Mouse (Mus musculus): ENCODE measurements around the gene Ccl28. TPM values are rescaled to one million over a fixed set of nuclear protein-coding genes. Genes with fewer than 3 reads are reported as not detected.
"Not testable (repeated sequence)": the region's sequence is repeated elsewhere in the genome, so short reads cannot be mapped to it uniquely, and the experiment has no call there.

Ccl28 gene
- total RNA-seq, 1 experiment from 2014 or later: 0.46 TPM

DNA sequence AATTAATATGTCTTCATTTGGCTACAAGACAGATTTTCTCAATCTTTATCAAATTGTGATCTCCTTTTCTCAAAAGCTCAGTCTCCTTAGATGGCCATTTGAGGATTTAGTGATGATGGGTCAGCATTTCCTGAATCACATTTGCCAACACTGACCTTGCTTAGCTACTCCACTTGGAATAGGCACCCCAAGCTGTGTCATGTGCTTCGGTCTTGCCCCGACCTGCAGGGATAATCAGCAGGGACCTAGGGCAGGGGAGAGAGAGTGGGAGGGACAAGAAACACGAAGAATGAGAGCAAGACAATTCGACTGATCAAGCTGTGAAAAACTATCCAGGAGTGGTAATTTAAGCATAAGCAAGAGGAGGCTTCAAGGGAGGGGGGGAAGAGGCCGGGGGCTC lies 21.1 kb downstream of the Ccl28 start:
- ATAC-seq (replicated peaks; ENCODE audit: low read depth, poor library complexity, severe bottlenecking): no peak

DNA sequence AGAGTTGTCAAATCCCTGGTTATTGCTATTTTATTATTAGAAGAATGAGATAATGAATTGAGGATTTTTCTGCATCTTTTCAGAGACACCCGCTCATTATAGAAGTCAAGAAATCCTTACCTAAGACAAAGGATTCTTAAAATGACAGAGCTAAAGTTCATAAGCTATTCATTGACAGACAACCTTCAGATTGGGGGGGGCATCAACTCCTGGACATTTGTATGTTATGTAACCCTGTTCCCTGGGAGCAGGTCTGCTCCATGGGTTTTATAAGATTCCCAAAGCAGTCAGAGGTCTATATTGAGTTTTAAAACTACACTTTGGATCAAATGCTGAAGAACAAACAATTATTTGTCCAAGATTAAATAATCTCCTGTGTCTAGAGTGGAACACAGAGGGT lies 22.9 kb downstream of the Ccl28 start:
- ATAC-seq (replicated peaks; ENCODE audit: low read depth, poor library complexity, severe bottlenecking): no peak

DNA sequence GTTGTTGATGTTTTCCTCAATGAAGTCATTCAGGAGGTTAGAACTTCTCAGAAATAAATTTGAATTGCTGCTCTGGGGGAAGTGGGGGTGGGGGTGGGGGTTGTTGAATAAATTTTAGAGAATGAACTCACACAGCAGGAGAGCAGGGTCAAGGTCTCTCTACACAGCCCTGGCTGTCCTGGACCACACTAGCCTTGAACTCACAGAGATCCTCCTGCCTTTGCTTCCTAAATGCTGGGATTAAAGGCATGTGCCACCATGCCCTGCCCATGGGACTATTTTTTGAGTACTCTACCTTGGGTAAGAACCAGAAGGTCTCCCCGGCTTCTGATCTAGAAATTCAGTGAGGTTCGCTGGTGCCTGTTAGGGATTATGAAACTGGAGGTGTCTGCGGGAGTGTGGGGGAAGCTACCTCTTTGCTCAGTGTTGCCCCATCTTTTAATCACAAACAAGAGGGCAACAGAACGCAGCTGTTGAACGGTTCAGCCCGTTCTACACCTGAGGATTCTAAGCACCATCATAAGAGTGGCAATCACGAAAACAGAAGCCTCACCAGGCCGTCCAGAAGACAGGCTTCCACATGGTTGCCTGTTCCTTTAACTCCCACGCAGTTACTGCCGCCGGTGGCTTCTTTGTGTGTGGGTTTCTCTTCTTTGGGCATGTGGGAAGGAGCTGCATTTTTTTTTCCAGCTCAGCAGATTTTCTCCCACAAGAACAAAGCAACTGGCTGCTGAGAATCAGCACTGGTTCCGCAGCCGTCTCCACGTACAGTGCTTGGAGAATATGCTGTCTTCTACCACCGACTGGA lies 25.5 kb downstream of the Ccl28 start:
- no peak for ATAC-seq (replicated peaks; ENCODE audit: low read depth, poor library complexity, severe bottlenecking)

DNA sequence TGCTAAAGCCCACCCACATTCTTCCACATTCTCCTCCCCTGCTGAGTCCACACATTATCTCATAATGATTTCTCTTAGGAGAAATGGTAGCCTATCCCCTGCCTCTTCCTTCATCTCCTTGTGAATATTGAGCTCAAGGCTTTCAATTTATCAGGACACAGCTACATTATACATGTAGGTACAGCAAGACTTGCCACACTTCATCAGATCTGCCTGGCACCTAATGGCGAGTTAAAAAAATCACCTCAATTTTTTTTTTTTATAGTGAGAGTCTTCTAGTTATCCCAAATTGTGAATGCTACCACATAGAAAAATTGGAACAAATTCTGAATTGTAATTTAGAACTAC lies 26.1 kb downstream of the Ccl28 start:
- ATAC-seq (replicated peaks; ENCODE audit: low read depth, poor library complexity, severe bottlenecking): no peak

DNA sequence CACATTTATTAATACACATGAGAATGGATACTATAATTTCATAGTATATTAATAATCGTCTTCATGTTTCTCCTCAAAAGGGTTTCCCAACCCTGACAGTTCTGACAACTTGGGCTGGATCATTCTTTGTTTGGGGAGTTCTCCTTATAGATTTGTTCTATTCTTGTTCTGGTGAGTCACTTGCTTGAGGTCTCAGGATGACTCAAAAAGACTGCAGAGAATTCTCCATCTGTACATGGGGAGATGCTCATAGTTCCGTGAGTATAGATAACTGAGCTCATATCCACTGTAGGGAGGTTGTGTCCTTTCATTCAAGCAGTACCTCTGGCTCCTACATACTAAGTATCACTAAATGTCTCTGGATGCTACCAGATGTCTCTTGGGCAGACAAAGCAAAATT lies 31.1 kb downstream of the Ccl28 start:
- no peak for ATAC-seq (replicated peaks; ENCODE audit: low read depth, poor library complexity, severe bottlenecking)

DNA sequence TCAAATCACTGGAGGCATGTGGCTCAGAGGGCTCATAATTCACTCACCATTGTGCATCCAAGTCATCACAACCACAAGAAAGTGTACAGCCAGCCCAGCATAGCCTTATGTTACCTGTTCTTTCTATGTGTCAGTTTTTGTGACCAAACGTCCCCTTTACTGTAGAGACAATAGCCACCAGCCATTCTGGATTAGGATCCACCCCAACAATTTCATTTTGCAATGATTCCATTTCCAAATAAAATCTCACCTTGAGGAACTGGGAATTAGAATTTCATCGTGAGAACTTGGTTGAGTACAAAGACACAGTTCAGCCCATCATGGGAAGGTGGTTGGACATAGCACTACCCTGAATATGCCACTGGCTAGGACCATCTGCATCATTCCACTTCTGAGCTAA lies 32.6 kb downstream of the Ccl28 start:
- no peak for ATAC-seq (replicated peaks; ENCODE audit: low read depth, poor library complexity, severe bottlenecking)

DNA sequence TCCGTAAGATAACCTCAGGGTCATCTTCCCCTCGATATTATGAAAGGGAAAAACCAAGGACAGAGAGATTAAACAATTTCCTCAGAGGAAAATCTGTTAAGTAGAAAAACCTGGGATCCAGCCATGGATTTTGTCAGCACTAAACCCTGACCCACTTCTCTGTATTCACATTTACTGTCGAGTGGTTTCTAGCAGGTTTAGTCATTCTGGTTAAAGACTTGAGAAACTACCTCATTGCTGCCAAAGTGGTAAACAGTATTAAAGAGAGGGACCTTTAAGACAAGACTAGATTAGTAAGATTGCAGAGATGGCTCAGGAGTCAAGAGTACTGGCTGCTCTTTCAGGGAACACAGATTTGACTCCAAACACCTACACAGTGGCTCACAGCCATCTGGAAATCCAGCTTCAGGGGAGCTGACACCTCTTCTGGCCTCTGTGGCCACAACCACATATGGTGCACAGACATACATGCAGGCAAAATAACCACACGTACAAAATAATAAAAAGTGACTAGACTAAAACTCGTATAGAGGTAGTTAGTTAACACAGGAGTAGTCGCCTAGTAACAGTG lies 33.3 kb downstream of the Ccl28 start:
- no peak for ATAC-seq (replicated peaks; ENCODE audit: low read depth, poor library complexity, severe bottlenecking)

DNA sequence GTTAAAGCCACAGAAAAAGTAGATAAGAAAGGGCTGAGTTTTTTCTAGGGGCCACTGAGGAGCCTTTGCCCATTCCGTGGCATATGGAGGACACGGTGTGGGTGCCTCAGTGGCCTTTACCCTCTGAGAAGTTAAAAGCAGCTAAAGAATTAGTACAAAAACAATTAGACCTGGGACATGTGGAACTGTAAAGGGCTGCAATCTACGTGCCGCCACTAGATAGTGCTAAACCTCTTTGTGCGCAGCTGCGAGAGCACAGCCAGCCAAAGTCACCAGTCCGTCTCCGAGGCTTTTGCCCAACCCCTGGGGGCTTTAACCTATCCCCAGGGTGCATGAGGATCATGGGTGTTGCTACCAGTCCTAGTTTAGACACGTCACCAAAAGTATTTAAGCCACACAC lies 37.8 kb downstream of the Ccl28 start:
- not testable (repeated sequence) for ATAC-seq (replicated peaks; ENCODE audit: low read depth, poor library complexity, severe bottlenecking)

DNA sequence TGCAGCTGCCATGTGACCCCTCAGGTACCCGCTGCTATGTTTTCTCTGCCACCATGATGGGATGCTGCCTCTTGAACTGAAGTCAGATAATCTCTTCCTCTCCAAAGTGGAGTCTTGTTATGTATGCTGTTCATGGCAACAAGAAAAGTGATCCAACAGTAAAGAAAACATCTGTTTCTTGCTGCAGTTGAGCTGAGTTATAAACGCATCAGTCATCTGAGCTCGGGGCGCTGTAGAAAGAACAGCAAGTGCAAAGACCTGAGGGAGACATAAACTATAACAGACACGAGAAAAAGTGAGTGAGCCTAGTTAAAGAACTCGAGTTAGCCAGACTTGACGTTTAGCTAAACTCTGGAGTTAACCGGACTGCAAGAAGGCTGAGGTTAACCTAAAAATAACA lies 55.2 kb downstream of the Ccl28 start:
- no peak for ATAC-seq (replicated peaks; ENCODE audit: low read depth, poor library complexity, severe bottlenecking)

DNA sequence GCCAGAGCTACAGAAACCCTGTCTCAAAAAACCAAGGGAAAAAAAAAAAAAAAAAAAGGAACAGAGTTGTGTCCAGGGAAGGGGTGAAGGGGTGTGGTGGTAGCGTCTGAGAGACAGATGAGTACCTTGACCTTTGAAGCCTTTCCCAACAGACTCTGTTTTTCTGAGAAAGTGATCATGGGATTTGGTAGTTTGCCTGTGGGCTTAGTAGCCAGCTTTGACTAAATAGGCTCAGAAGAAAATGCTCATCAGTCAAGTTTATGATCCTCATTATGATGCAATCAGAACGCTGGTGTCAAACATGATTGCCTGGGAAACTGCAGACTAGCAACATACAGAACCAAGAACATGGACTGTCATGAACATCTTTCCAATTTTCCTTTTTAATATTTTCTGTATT lies 56.1 kb downstream of the Ccl28 start:
- no peak for ATAC-seq (replicated peaks; ENCODE audit: low read depth, poor library complexity, severe bottlenecking)

DNA sequence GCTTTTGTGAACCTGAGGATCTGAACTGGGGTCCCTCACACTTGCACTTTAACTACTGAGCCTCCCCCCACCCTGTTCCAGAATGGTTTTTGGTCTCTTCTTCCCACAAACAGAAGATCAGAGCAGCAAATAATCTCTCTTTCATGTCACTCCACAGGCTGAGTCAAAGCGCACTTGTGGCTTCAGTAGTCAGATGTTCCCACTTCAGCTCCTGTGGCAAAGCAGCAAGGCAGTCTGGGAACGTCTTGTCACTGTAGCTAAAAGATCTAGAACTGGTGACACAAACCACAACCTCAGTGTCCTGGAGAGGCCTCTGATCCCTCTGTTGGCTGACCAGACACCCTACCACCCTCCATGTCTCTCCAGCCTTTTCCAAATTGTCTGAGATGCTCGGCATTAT lies 57.5 kb downstream of the Ccl28 start:
- ATAC-seq (replicated peaks; ENCODE audit: low read depth, poor library complexity, severe bottlenecking): no peak

DNA sequence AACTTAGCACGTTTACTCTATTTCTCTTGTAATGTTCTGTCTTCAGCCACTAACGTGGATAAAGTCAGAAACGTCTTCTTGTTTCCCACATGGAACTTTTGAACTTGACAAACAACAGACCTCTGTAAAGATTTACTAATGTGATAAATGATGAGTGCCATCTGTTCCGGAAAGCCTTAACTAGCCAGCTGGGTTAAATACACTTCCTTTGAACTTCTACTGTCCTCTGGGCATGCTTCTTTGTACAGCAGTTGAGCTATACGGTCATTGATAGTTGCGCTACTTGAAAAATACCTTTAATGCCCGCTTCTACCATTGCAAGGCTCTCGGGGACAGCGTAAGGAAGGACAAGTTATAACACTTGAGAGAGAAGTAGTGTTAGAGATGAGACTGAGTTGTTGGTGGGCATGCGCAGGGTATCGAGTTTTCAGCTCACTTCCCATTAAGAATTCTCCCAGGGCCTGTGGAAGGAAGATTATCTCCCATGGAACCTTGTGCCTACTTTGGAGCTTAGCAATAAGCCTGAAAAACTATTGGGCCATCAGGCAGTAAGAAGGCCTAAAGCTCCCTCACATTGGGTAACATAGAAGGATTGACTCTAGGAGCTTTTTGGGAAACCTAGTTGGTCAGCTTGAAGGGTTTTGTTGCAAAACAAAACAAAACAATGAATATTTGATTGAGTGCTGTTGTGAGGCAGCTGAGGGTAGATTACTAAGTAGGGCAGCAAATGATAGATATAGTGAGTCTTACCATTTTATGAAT lies 61.0 kb downstream of the Ccl28 start:
- ATAC-seq (replicated peaks; ENCODE audit: low read depth, poor library complexity, severe bottlenecking): no peak

DNA sequence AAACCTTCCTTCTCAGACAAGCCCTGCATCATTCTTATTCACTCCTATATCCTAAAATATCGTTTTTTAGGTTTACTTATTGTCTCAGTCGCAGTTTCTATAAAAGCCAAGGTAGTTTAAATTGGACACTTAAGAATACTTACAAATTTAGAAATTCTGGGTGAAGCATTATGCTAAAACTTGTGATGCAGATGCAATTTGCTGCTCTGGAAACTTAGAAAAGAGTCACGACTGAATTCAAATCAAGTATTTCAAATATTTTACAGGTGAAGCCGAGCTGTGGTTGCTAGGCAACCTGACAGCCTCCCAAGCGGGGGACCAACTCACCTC lies 66.1 kb downstream of the Ccl28 start:
- ATAC-seq (replicated peaks; ENCODE audit: low read depth, poor library complexity, severe bottlenecking): no peak

DNA sequence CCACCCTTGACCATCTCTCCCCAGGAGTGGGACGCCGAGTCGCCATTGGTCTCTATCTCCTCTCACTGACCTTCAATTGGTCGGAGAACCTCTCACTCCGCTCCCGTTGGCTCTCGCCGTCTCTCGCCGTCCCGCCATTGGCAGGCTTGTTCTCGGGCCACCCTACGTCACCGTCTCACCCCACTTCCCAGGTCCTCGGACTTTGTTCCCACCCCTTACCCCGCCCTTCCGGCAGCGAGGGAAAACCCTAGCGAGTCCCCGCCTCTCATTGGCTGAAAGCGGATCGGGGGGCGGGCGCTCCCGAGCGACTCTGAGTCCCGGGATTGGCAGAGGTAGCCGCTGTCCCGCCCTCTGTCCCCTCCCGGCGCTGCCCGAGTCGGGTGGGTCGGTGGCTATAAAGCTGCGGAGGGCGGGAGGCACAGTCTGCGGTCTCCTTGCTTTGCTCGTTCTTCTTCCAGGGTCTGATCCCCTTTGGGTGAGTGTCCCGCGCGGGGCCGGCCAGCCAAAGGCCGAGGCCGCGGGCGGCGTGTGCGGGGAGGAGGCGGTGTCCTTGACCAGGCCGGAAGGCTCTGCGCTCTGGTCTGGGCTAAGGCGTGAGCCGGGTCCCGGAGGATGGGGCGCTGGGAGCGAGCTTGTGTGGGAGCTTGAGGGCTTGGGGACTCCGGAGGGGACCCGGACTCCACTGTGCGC lies 66.6 kb downstream of the Ccl28 start, which contains the start of gene Hmgcs1:
Hmgcs1 (plus strand) TSS at position 341 of the 690 bp plus-strand sequence.
- peak; percentile 98 for ATAC-seq (replicated peaks; ENCODE audit: low read depth, poor library complexity, severe bottlenecking)

DNA sequence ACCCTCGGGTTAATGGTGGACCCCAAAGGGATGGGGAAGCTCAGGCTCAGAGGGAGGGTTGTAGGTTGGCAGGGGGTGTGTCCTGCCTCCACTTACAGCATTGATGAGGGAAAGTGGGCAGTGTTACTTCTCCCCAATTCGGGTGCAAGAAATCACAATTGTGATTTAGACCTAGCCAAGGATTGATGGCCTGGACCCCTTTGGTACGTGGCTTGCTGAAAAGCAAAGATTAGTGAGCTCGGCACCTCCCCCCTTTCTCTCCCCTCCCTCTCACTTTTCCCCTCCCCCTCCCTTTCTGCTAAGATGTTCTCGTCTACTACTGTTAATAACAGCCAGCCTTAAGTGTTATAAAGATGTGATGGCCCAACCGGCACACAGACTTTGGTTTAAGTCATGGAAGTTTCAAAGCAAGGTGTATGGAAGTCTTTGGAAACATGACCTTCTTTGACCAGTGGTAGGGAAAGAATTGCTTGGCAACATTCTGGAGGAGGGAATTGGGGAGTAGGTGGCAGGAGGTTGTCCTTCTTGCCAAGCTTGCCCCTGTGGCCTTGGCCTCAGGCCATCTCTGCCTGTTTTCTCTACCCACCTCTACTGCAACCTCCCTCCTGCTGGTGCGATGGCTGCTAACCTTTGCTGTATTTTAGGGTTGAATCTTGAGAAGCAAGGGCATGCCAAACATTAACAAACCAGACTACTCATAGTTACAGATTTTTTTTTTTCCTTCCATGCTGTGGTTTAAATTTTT lies 67.4 kb downstream of the Ccl28 start:
- peak; percentile 6; the same call in 1 of the 2 replicates for ATAC-seq (replicated peaks; ENCODE audit: low read depth, poor library complexity, severe bottlenecking)

DNA sequence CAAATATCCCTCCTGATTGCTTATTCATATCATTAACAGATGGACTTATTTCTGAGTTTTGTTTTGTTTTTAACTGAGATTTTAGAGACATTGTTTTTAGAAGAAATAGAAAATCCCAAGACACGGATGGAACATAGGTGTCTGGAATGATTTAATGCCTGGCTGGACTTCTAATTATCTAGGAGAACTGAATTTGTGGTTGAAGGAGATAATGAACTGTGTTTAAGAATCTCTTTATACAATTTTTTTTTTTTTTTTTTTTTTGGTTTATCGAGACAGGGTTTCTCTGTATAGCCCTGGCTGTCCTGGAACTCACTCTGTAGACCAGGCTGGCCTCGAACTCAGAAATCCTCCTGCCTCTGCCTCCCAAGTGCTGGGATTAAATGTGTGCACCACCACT lies 68.3 kb downstream of the Ccl28 start:
- not testable (repeated sequence) for ATAC-seq (replicated peaks; ENCODE audit: low read depth, poor library complexity, severe bottlenecking)

DNA sequence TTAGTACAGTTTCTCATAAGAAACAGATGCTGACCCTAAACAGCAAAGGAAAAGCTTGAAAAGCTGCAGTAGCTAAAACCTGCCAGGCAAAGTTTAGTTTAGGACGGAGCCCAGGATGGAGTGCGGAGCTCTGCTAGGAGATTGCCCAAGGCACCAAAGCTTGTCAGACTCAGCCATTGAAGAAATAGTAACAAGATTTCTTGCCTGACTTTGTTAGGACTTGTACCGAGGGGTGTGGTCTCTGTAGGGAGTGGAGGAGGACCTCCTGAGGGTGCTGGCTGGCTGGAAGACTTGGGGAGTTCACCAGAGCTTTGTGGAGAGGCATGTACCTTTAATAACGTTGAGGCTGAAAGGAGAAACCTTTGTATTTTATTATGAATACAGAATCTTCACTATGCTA lies 72.1 kb downstream of the Ccl28 start:
- ATAC-seq (replicated peaks; ENCODE audit: low read depth, poor library complexity, severe bottlenecking): no peak

DNA sequence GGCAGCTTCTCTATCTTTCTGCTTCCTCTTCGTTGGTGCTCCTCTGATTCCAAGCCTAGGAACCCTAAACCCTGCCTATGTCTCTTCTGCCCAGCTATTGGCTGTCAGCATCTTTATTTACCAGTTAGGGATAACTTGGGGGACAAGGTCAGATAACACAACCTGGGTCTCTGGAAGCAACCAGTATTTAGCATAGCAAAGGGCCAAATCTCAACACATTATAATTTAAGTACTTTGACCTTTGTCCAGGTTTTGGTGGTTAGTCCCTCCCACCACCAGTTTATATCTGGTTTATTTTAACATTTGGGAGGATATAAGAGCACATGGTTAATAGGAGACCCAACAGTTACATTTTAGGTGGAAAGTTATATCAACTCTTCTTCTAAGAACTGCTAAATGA lies 72.9 kb downstream of the Ccl28 start:
- no peak for ATAC-seq (replicated peaks; ENCODE audit: low read depth, poor library complexity, severe bottlenecking)

DNA sequence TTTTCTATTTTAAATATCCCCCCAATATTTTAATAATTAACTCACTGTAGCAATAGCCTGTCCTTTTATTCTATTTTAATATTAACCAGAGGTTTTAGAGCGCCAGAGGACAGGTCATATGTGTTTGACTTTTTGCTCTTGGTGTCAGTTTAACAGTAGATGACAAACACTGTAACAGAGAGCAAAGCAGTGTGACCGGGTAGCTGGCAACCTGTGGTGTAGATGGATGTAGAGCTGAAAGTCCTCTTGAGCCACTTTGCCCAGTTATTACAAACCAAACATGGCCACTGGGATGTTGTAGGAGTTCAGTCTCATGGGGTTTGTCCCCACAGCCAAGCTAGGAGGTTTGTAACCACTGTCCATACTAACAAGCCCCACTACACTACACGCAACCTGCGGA lies 74.8 kb downstream of the Ccl28 start:
- no peak for ATAC-seq (replicated peaks; ENCODE audit: low read depth, poor library complexity, severe bottlenecking)

Data from common myeloid progenitor, adult 5-6 weeks (primary cell).